Mouse (Mus musculus) thymus, adult 2 months (tissue): ENCODE measurements around the gene Cdh18.

ENCODE experiments used
- CTCF ChIP-seq: fragments of 200-500 bp; IDR thresholded peaks from 2 replicates; pipeline ENCODE4 v1.5.1; 2012; ENCODE audit warnings: mild to moderate bottlenecking, control low read depth, low read length, moderate library complexity, borderline replicate concordance; ENCODE audit not compliant: control insufficient read depth, poor library complexity, insufficient read depth; ENCODE audit errors: extremely low read depth
- POLR2A ChIP-seq: fragments of 200-500 bp; IDR thresholded peaks from 2 replicates; pipeline ENCODE4 v1.6.1; 2012; ENCODE audit warnings: mild to moderate bottlenecking, low read length, control low read depth, moderate library complexity; ENCODE audit not compliant: control insufficient read depth, poor library complexity, insufficient read depth; ENCODE audit errors: extremely low read depth

- no peak for TF ChIP-seq POLR2A
- TF ChIP-seq CTCF: no peak
Observed at GRCm38 (mm10) chr15:23136971-23137370, 588.1 kb downstream of the Cdh18 start.
